Mouse (Mus musculus) stomach, postnatal 0 days (tissue): ENCODE measurements around the gene Rhoh. TPM values are rescaled to one million over a fixed set of nuclear protein-coding genes. Genes with fewer than 3 reads are reported as not detected.

Experiments used
- ATAC-seq: fragments of 200-750 bp; cut with Nextera tagmentation; 2 replicates; pipeline ENCODE4 v1.8.0; 2017; ENCODE audit not compliant: low FRiP score, low TSS enrichment
- DNase-seq: peaks from one replicate; pipeline ENCODE4 v3.0.0-alpha.2; 2016; ENCODE audit warnings: low spot score
- H3K27ac ChIP-seq: fragments of 300-500 bp; sonication (generic); replicated peaks from 2 replicates; pipeline ENCODE4 v1.5.1; 2014; ENCODE audit warnings: mild to moderate bottlenecking, control low read depth
- H3K27me3 ChIP-seq: fragments of 300-500 bp; sonication (generic); 2 replicates; pipeline ENCODE4 v1.6.1; 2014; ENCODE audit warnings: low read length; ENCODE audit not compliant: control insufficient read depth, insufficient read depth
- H3K36me3 ChIP-seq: fragments of 300-500 bp; sonication (generic); 2 replicates; pipeline ENCODE4 v1.6.1; 2014; ENCODE audit warnings: low read length, mixed read lengths; ENCODE audit not compliant: control insufficient read depth, insufficient read depth
- H3K4me1 ChIP-seq: fragments of 300-500 bp; sonication (generic); replicated peaks from 2 replicates; pipeline ENCODE4 v1.6.1; 2014; ENCODE audit warnings: antibody characterized with exemption; ENCODE audit not compliant: control insufficient read depth, insufficient read depth
- H3K4me2 ChIP-seq: fragments of 300-500 bp; sonication (generic); replicated peaks from 2 replicates; pipeline ENCODE4 v1.6.1; 2014; ENCODE audit warnings: low read depth, mild to moderate bottlenecking, control low read depth, moderate library complexity
- H3K4me3 ChIP-seq: fragments of 300-500 bp; sonication (generic); 2 replicates; pipeline ENCODE4 v1.5.1; 2014; ENCODE audit warnings: low read depth, low read length, control low read depth
- H3K9ac ChIP-seq: fragments of 300-500 bp; sonication (generic); 2 replicates; pipeline ENCODE4 v1.6.1; 2014; ENCODE audit warnings: mild to moderate bottlenecking, low read length, control low read depth, mixed read lengths
- H3K9me3 ChIP-seq: fragments of 300-500 bp; sonication (generic); 2 replicates; pipeline ENCODE4 v1.6.1; 2016; ENCODE audit warnings: low read length; ENCODE audit not compliant: control insufficient read depth
- CTCF ChIP-seq: IDR thresholded peaks from 2 replicates; pipeline ENCODE4 v1.5.1; 2016; ENCODE audit warnings: antibody characterized with exemption, low read depth, mild to moderate bottlenecking, moderate library complexity
- EP300 ChIP-seq: optimal IDR thresholded peaks from 2 replicates; pipeline ENCODE3; 2016; ENCODE audit warnings: antibody characterized with exemption
- WGBS: fragments of 180-500 bp; shearing (Covaris S2); extraction: QIAGEN DNeasy Blood & Tissue Kit; methylation state at CpG from one replicate; pipeline ENCODE4 v1.1.7; 2014; 5-methylcytosine and 5-hydroxymethylcytosine counted together
- polyA plus RNA-seq: library from polyadenylated mRNA; unstranded; fragments of >200 nt; fragmentation: Nextera tagmentation; extraction: Ambion mirVana; gene quantifications from 2 replicates; pipeline ENCODE4 v1.2.1, GENCODE M21; 2015

The Rhoh gene
- polyA plus RNA-seq, 1 experiment from 2014 or later, result 0.51 TPM

DNA sequence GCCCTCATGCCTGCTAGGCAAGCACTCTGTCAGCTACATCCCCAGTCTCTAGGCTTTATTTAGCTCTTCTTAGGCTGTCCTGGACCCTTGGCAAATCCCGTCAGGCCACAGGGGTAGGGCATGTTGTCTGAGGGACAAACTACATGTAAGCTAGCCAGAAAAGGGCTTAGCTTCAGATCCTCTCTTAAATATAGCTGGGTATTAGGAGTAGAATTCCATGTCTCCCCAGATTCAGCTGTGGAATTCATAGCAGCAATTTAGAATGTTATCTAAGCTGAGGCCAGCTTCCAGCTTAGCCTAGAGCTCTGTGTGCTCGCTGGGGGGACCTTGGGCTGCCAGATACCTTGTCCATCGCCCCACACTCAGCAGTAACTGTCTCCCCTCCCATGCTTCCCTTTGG lies 14.1 kb upstream of the Rhoh start:
- no peak for ATAC-seq
- Histone ChIP-seq H3K4me1 (no peaks in the 10 kb centered on the region), H3K9ac (no peak overlapping the region), H3K4me2 (no peak overlapping the region), H3K4me3 (no peak overlapping the region), H3K27ac (no peak overlapping the region; the same call in 1 of the 2 replicates), H3K36me3 (no peaks in the 10 kb centered on the region), H3K27me3 (no peaks in the 10 kb centered on the region), H3K9me3 (no peaks in the 10 kb centered on the region)
- TF ChIP-seq CTCF, result no peak
- no peak for TF ChIP-seq EP300
- 50% methylated on average over 3 of the region's 3 CpGs for WGBS
- DNase-seq, result no peak

DNA sequence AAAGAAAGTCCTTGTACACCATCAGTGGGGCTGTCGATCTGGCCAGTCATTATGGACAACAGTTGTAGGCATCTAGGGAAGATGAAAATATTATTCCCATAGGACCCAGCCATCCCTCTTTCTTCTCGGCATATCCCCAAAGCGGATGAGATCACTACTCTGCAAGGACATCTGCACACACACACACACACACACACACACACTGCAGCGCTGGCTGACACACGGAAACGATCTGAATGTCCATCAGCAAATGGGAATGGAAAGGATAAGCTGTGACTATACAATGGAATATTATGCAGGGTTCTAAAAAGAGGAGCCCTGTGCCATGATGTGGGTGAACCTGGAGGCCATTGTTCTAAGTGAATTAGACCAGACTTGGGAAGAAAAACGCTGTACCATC lies 13.4 kb upstream of the Rhoh start:
- H3K9ac ChIP-seq, result no peak overlapping the region
- ATAC-seq, result no peak
- H3K27me3 ChIP-seq, result no peaks in the 10 kb centered on the region
- no peak for DNase-seq
- no peaks in the 10 kb centered on the region for H3K9me3 ChIP-seq
- WGBS, result 78% methylated on average over 7 of the region's 7 CpGs
- no peak overlapping the region for H3K27ac ChIP-seq
- no peak for TF ChIP-seq EP300
- H3K4me2 ChIP-seq, result no peak overlapping the region
- H3K36me3 ChIP-seq, result no peaks in the 10 kb centered on the region
- H3K4me3 ChIP-seq, result no peak overlapping the region
- H3K4me1 ChIP-seq, result no peaks in the 10 kb centered on the region

DNA sequence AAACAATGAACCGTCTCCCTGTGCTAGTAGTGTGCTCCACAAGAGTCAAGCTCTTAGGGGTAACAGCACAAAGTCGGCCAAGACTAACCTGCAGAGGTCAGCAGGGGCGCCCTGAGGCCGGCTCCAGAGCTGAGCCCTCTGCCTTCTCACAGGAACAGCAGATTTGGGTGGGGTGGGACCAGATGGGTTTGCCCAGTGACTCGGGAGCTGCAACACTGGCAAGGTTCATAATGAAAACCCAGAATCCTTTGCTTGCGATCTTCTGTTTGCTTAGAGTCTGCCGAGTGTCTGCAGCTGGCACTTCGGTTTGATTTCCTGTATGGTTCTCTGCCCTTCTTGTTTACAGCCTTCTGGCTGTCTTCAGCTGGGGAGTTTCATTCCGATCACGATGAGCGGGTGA lies 10.2 kb upstream of the Rhoh start:
- Histone ChIP-seq H3K4me3 (no peak overlapping the region), H3K4me2 (no peak overlapping the region), H3K27ac (no peak overlapping the region), H3K27me3 (no peaks in the 10 kb centered on the region), H3K9ac (peak overlapping the region; percentile 18; the same call in 1 of the 2 replicates), H3K36me3 (no peaks in the 10 kb centered on the region), H3K9me3 (no peaks in the 10 kb centered on the region), H3K4me1 (no peaks in the 10 kb centered on the region)
- TF ChIP-seq EP300, result no peak
- DNase-seq (no peak), ATAC-seq (no peak)
- 43% methylated on average over 11 of the region's 11 CpGs for WGBS

DNA sequence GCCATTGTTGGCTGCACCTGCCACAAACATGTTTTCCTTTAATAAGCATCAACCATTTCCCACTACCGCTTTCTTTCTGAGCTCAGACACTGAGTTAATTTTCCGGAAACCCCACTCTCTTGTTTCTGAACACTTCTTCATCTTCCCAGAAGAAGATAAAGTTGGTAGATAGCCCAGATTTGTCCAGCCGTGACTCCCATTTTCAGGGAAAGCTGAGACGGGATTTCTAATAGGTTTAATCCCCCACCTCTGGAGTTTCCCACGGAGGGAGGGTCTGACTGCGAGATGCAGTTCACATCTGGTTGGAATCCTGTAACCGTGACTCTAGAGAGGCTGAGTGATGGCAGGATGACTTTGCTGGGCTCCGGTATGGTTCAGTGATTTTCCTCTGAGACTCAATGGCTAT lies 6.2 kb upstream of the Rhoh start:
- H3K4me1 ChIP-seq, result no peaks in the 10 kb centered on the region
- H3K36me3 ChIP-seq, result no peaks in the 10 kb centered on the region
- H3K27me3 ChIP-seq, result no peaks in the 10 kb centered on the region
- H3K4me3 ChIP-seq, result no peak overlapping the region
- 68% methylated on average over 8 of the region's 8 CpGs for WGBS
- TF ChIP-seq CTCF, result no peak
- no peak for TF ChIP-seq EP300
- H3K9me3 ChIP-seq, result no peaks in the 10 kb centered on the region
- no peak overlapping the region for H3K9ac ChIP-seq
- DNase-seq, result no peak
- no peak overlapping the region for H3K27ac ChIP-seq
- no peak for ATAC-seq
- H3K4me2 ChIP-seq, result no peak overlapping the region

DNA sequence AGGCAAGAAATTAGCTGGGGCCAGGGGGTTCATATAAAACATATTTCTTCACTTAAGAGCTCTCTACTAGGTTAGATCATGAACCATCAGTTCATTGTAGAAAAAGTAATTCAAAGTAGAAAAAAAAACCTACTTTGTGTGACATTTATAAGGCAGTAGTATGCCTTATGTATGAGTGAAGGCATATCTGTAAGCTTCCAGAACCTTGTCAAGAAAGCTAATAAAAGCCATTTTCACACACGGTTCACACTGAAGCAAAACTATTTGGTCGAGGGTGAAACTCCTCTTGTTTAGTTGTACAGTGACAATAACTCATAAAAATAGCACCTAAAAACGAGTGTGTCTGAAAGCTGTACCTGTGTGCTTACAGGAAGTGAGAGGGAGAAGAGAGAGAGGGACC lies 5.4 kb upstream of the Rhoh start:
- Histone ChIP-seq H3K4me2 (no peak overlapping the region), H3K27me3 (no peaks in the 10 kb centered on the region), H3K27ac (no peak overlapping the region), H3K9ac (no peak overlapping the region), H3K9me3 (no peaks in the 10 kb centered on the region), H3K4me1 (no peaks in the 10 kb centered on the region), H3K36me3 (no peaks in the 10 kb centered on the region), H3K4me3 (no peak overlapping the region)
- no peak for TF ChIP-seq EP300
- no peak for TF ChIP-seq CTCF
- ATAC-seq (no peak), DNase-seq (no peak)
- WGBS, result 42% methylated on average over 3 of the region's 3 CpGs

DNA sequence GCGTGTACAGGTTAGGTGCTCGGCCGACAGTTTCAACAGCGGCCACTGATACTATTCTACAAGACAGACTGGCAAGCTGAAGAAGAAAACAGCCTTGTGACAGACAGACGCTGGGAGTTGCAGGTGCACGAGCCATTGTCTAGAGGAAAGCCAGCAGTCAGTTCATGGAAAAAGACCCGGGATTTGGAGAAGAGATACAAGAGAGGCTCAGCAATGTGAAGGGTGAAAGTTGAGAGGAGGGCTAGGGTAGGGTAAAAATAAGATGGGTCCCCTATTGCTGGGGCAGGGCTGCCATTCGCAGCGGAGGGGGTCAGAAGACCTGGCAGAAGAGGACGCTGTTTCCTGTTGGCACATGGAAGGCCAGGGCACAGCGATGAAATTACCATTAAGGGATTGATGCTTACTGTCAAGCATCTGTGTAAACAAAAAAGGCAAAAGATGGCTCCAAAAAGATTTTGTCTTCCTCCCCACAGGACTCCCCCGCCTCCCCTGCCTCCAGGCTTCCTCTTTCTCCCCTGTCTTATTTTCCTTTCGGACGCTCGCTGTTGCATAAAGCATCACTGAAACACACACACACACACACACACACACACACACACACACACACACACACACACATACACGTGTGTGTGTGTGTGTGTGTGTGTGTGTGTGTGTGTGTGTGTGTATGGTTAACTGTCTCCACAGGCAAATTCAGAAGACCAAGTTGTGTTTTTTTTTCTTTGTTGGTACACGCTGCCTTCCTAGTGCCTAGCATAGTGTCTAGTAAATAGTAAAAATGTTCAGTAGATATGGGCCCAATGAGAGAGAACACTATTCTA lies 4.2 kb upstream of the Rhoh start:
- no peak for DNase-seq
- Histone ChIP-seq H3K9me3 (no peaks in the 10 kb centered on the region), H3K4me3 (no peak overlapping the region), H3K9ac (no peak overlapping the region), H3K27ac (no peak overlapping the region), H3K36me3 (no peaks in the 10 kb centered on the region), H3K4me2 (no peak overlapping the region), H3K27me3 (no peaks in the 10 kb centered on the region), H3K4me1 (no peaks in the 10 kb centered on the region)
- WGBS, result 72% methylated on average over 17 of the region's 17 CpGs
- no peak for ATAC-seq
- TF ChIP-seq EP300, result no peak
- no peak for TF ChIP-seq CTCF
